Mouse (Mus musculus) MEL (cell line): ENCODE data around the gene Mboat1.

Experiments
- BHLHE40 ChIP-seq: IDR thresholded peaks from 2 replicates; pipeline ENCODE4 v1.6.1; 2012; ENCODE audit warnings: low read depth, mild to moderate bottlenecking, inconsistent platforms, low read length, improper control_type of control experiment, borderline replicate concordance
- CHD1 ChIP-seq: IDR thresholded peaks from 2 replicates; pipeline ENCODE4 v1.6.1; 2012; ENCODE audit warnings: low read depth, mild to moderate bottlenecking, inconsistent platforms, low read length, improper control_type of control experiment
- CTCF ChIP-seq, 3 experiments: IDR thresholded peaks in 2 of 3; conservative IDR thresholded peaks in 1 of 3; 2 replicates each; pipeline ENCODE4 v1.5.1; 2011 to 2012; ENCODE audit warnings: low read length in 3 of 3, low read depth in 2 of 3, mild to moderate bottlenecking in 2 of 3, improper control_type of control experiment in 1 of 3, inconsistent platforms in 1 of 3, mixed read lengths in 1 of 3, moderate library complexity in 1 of 3; ENCODE audit not compliant: control insufficient read depth in 1 of 3, insufficient read depth in 1 of 3, poor library complexity in 1 of 3, severe bottlenecking in 1 of 3
- GABPA ChIP-seq: IDR thresholded peaks from 2 replicates; pipeline ENCODE4 v1.6.1; 2012; ENCODE audit warnings: low read depth, mild to moderate bottlenecking, inconsistent platforms, low read length, improper control_type of control experiment, moderate library complexity
- GATA1 ChIP-seq: IDR thresholded peaks from 2 replicates; pipeline ENCODE4 v1.6.1; 2011; ENCODE audit warnings: low read depth, low read length, improper control_type of control experiment
- MAZ ChIP-seq: IDR thresholded peaks from 2 replicates; pipeline ENCODE4 v1.6.1; 2012; ENCODE audit warnings: low read depth, mild to moderate bottlenecking, inconsistent platforms, low read length, improper control_type of control experiment
- MYC ChIP-seq: IDR thresholded peaks from 2 replicates; pipeline ENCODE4 v1.6.1; 2011; ENCODE audit warnings: low read depth, mild to moderate bottlenecking, low read length, improper control_type of control experiment, moderate library complexity
- POLR2A ChIP-seq, 2 experiments: IDR thresholded peaks; 2 replicates each; pipeline ENCODE4 v1.6.1; 2011 to 2012; ENCODE audit warnings: low read length in 2 of 2, mild to moderate bottlenecking in 2 of 2, control low read depth in 1 of 2, improper control_type of control experiment in 1 of 2, low read depth in 1 of 2, moderate library complexity in 1 of 2; ENCODE audit not compliant: control insufficient read depth in 1 of 2, insufficient read depth in 1 of 2, poor library complexity in 1 of 2
- POLR2AphosphoS2 ChIP-seq: IDR thresholded peaks from 2 replicates; pipeline ENCODE4 v1.6.1; 2011; ENCODE audit warnings: low read length, improper control_type of control experiment
- SIN3A ChIP-seq: IDR thresholded peaks from 2 replicates; pipeline ENCODE4 v1.6.1; 2012; ENCODE audit warnings: low read length, improper control_type of control experiment, inconsistent platforms
- TBP ChIP-seq: IDR thresholded peaks from 2 replicates; pipeline ENCODE4 v1.8.0; 2011; ENCODE audit warnings: low read depth, low read length, improper control_type of control experiment
- USF1 ChIP-seq: IDR thresholded peaks from 2 replicates; pipeline ENCODE4 v1.6.1; 2014; ENCODE audit warnings: low read depth, mild to moderate bottlenecking, inconsistent platforms, low read length, improper control_type of control experiment, moderate library complexity

DNA sequence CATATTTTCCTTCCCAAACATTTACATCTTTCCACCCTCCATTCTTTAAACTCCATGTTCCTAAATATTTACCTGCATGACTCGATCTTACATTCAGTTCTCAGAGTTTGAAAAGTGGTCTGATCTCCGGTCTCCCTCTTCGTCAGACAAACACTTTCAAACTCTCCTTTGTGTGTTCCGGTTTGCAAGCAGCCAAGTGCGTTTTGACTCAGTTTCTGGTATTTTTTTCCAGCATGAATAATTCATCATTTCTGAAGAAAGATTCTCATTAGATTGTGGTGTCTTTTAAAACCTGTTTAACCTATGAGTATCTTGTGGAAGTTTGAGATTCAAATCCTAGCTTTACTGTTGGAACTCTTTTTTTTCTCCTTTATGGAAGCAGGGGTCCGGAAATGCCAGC, 33.8 kb downstream of the Mboat1 start:
- no peak for TF ChIP-seq CTCF (IDR thresholded peaks at IDR 0.05 in 2 of 3, conservative IDR thresholded peaks at IDR 0.05 in 1 of 3; ENCODE audit: control insufficient read depth in 1 of 3, insufficient read depth in 1 of 3, low read depth in 2 of 3, low read length in 3 of 3, poor library complexity in 1 of 3, severe bottlenecking in 1 of 3)
- no peak for TF ChIP-seq TBP
- no peak for TF ChIP-seq USF1
- TF ChIP-seq POLR2A (IDR thresholded peaks at IDR 0.05; ENCODE audit: control insufficient read depth in 1 of 2, insufficient read depth in 1 of 2, low read depth in 1 of 2, low read length in 2 of 2, poor library complexity in 1 of 2), result no peak
- no peak for TF ChIP-seq BHLHE40
- TF ChIP-seq POLR2AphosphoS2, result no peak
- TF ChIP-seq MYC, result no peak
- TF ChIP-seq SIN3A, result no peak
- no peak for TF ChIP-seq MAZ
- TF ChIP-seq GATA1, result no peak
- no peak for TF ChIP-seq GABPA
- no peak for TF ChIP-seq CHD1
